Mouse (Mus musculus) cortical plate, adult 2 months (tissue): ENCODE results near the gene Tnfsf15.

Experiments used
- CTCF ChIP-seq: fragments of 200-500 bp; IDR thresholded peaks from 2 replicates; pipeline ENCODE4 v1.5.1; 2011; ENCODE audit warnings: mild to moderate bottlenecking, control low read depth, low read length; ENCODE audit not compliant: insufficient read depth; ENCODE audit errors: extremely low read depth
- POLR2A ChIP-seq: fragments of 200-500 bp; IDR thresholded peaks from 2 replicates; pipeline ENCODE4 v1.6.1; 2011; ENCODE audit warnings: mild to moderate bottlenecking, low read length, control low read depth; ENCODE audit not compliant: insufficient read depth; ENCODE audit errors: extremely low read depth

DNA sequence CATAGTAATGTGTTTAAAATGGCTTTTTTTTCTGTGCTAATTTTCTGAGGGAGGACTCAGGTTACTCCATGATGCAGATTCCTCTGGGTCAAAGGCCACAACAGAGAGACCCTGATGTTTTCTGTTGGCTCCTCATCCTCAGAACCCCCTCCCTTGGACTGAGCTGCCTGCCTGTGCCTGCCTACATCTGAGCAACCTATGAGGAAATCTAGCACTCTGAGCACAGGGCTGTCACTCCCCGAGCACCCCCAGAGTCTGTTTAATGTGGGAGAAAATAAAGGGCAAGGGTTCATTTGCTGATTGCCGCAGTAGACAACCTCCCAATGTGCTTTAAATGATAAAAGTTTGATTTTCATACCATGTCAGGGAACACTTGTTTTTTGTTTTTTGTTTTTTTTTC is 8.9 kb upstream of the Tnfsf15 start:
- no peak for TF ChIP-seq POLR2A
- no peak for TF ChIP-seq CTCF
